Mouse (Mus musculus): Measurements from ENCODE around the gene Cul4a.

Gene Cul4a

DNA sequence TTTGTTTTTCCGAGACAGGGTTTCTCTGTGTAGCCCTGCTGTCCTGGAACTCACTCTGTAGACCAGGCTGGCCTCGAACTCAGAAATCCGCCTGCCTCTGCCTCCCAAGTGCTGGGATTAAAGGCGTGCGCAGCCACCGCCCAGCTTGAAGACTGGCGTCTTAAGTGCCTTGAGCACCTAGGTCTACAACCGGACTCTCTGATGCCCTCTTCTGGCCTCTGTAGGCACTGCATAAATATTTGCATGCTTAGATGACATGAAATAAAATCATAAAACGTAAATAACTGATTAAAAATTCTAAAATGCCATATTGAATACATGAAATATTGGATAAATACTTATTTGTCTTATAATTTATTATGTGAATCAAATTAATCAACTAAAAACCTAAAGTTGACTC, 26.8 kb downstream of the Cul4a start:
- DNase-seq (ENCODE audit: low read depth, low spot score): peak; percentile 79

- DNase-seq (ENCODE audit: low read depth, low spot score): no peak
Observed at GRCm38 (mm10) chr8:13139641-13140182, 34.3 kb downstream of the Cul4a start.

DNA sequence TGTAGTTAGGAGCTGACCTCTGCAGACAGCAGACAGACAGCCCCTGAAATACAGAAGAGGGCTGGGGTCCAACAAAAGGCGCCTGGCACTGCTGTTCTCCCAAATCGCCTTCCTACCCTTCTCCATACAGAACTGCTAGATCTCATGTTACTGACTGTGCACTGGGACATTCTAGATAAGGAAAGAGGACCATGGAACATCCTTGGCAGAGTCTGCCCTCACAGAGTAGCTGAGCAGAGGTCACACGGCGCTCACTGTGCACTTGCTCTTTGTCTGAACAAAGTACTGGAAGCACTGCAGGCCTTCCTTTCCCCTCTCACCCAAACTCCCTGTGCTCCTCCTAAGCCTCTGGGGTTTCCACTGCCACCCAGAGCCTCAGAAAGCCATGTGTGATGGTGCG, 36.3 kb downstream of the Cul4a start:
- DNase-seq (ENCODE audit: low read depth, low spot score): no peak

DNA sequence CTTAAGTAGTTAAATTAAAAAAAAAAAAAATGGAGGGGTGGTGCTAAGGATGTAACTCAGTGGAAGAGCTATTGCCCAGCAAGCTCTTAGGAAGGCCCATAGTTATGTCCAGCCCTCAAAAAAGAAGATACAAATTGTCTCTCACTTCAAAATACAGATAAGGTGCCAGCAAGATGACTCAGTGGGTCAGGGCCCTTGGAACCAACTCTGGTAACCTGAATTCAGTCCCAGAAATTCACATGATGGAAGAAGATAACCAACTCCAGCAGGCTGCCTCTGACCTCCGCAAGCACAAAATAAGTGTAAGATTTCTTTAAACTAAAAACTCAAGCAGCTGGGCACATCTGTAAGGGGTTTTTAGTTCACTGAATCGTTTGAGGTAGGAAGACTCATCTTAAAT, 43.1 kb downstream of the Cul4a start:
- DNase-seq (ENCODE audit: low read depth, low spot score): no peak

DNA sequence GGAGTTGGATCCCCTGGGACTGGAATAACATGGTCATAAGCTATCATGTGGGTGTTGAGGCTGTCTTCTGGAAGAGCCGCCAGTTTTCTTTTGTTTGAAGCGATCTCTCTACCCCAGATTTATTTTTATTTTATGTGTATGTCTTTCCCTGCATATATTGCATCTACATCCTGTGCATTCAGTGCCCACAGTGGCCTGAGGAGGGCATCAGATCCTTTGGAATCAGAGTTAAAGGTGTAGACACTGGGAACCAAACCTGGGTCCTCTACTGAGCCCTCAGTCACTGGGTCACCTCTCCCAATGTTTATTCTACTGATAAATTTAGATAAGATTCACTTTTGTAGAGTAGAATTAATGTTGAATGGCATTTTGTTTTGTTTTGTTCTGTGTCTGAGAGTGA, 43.9 kb downstream of the Cul4a start:
- no peak for DNase-seq (ENCODE audit: low read depth, low spot score)

DNA sequence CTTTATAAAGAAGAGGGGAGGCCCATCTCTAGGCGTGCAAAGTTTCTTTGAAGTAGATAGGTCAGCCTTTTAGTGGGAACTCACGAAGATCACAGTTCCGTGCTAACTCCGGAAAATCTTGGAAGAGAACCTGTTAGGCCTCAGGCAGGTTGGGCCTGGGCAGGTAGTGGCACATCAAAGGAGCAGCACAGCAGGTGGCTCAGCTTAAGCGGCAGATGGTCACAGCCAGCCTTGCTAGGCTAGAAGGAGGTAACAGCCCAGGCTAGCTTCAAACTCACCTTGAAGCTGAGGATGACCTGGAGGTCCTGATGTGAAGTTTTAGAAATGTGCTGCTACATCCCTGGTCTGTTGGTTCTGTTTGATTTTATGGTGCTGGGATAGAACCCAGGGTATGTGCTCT, 44.4 kb downstream of the Cul4a start:
- DNase-seq (ENCODE audit: low read depth, low spot score): no peak

- no peak for DNase-seq (ENCODE audit: low read depth, low spot score)
Observed at GRCm38 (mm10) chr8:13150929-13151328, 45.5 kb downstream of the Cul4a start.

GRCm38 (mm10) chr8:13154099-13154498, 48.7 kb downstream of the Cul4a start:
- DNase-seq (ENCODE audit: low read depth, low spot score): no peak

DNA sequence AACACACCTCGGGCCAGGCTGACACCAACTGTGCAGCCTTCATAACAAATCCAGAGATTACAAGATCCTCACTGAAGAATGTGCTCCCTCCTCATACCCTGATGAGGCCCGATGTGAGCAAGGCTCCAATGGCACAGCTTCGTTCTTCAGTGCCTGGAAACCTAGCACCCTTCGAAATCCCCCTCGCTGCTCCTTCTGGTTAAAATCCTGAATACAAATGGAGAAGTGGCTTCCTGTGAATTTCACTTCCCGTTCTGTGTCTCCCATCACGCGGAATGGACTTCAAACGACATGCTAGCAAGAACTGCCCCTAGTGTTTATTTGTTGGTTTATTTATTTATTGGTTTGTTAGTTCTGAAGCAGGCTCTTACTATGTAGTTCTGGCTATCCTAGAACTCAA, 49.9 kb downstream of the Cul4a start:
- no peak for DNase-seq (ENCODE audit: low read depth, low spot score)

DNA sequence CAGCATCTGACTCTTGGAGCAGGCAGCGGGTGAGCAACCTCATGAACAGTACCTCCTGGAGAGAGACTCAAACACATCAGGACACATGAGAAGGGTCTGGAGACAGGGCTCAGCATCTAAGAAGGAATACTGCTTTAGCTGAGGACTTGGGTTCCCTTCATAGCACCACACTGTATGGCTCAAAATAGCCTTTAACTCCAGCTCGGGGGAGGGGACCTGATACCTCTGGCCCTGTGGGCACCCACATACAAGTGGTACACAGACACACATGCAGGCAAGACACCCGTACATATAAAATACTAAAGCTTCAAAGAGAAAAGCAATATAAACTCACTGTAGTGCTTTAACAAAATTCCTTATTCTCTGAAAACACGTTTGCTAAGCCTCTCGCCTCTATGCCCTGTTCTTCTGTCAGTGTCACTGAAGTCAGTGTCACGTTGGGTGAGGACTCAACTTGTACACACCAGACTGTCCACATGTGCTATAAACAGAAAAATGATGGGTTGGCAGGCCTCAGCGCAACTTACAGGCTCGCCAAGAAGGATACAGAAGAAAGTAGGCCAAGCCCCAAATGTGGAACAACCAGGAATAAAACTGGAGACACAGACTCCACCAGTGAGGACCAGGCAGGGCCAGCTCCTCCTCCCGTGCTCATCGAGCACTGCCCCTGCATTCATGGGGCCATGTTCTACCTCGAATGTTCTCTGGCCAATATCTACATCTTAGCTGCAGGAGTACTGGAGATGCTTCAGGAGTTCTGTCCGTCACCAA, 51.1 kb downstream of the Cul4a start:
- DNase-seq (ENCODE audit: low read depth, low spot score): peak; percentile 73

- DNase-seq (ENCODE audit: low read depth, low spot score): peak; percentile 99
Observed at GRCm38 (mm10) chr8:13158718-13159376, 53.4 kb downstream of the Cul4a start, which contains the start of gene Lamp1. Lamp1 (plus strand) TSS chr8:13159161.

DNA sequence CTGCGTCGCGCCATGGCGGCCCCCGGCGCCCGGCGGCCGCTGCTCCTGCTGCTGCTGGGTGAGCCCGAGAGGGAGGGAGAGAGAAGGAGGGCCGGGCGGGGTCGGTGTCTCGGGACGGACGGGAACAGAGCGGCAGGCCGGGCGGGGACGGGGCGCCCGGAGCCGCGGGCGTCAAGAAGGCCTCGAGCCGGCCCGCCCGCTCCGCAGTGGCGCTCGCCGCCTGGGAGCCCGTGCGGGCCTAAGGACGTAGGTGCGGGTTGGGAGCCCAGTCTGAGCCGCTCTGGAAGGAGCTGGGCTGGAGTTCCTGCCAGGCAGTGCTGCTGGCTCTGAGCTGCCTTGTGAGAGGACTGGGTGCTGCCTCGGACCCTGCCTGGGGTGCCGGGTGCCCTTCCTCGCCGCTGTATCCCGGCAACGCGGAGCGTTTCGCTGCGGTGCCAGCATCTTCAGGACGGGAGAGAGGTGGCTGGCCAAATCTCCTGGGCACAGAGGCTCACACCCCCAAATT, 54.0 kb downstream of the Cul4a start:
- DNase-seq (ENCODE audit: low read depth, low spot score): peak; percentile 21

- no peak for DNase-seq (ENCODE audit: low read depth, low spot score)
Observed at GRCm38 (mm10) chr8:13160691-13161090, 55.3 kb downstream of the Cul4a start.

GRCm38 (mm10) chr8:13162098-13162497, 56.7 kb downstream of the Cul4a start:
- DNase-seq (ENCODE audit: low read depth, low spot score): no peak

GRCm38 (mm10) chr8:13163563-13163962, 58.1 kb downstream of the Cul4a start:
- DNase-seq (ENCODE audit: low read depth, low spot score): no peak

DNA sequence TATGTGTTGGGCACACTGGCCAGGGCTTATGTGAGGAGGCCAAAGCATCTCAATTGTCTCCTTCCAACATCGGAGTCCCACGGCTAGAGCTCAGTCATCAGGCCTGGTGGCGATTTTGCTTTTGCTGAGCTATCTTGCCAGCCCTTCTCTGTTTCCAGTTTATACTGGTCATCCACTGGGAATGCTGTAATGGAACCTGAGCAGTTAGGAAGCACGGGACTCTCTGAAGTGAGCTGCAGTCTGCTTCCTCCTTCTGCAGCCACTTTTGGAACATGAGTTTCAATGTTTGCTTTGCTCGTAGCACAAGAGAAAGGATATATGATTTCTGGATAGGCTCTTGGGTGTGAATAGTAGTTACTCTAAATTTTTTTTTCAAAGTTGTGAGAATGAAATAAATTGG, 58.9 kb downstream of the Cul4a start:
- no peak for DNase-seq (ENCODE audit: low read depth, low spot score)

GRCm38 (mm10) chr8:13170510-13170909, 65.1 kb downstream of the Cul4a start:
- DNase-seq (ENCODE audit: low read depth, low spot score): no peak

GRCm38 (mm10) chr8:13174305-13174704, 68.9 kb downstream of the Cul4a start:
- no peak for DNase-seq (ENCODE audit: low read depth, low spot score)

GRCm38 (mm10) chr8:13174811-13175210, 69.4 kb downstream of the Cul4a start:
- no peak for DNase-seq (ENCODE audit: low read depth, low spot score)

- DNase-seq (ENCODE audit: low read depth, low spot score): no peak
Observed at GRCm38 (mm10) chr8:13175650-13176049, 70.2 kb downstream of the Cul4a start.

DNA sequence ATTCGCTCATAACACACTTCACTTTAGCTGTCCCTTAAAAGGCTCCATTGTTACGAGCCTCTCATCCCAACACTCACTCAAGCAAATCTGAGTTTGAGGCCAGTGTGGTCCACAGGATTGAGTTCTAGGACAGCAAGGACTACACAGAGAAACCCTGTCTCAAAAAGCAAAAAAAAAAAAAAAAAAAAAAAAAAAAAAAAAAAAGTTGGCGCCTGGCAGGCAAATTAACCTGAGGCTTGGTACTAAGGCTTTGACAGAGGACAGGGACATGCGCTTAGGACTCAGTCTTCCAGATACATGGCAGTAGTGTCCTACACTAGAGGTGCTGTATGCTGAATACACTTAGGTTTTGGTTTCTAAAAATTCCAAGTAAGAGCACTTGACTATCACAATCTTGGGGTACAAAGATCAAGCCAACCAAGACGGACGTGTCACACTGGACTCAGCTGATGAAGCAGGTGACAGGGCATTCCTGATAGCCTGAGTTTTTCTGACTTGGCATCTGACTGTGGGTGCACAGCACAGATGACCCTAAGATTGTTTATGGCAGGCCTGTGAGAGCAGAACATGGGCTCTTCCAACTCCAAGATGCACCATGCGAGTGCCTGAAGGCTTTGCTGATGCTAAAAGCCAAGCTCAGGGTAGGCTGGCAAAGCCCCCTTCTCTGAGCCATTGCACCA, 71.9 kb downstream of the Cul4a start:
- no peak for DNase-seq (ENCODE audit: low read depth, low spot score)

DNA sequence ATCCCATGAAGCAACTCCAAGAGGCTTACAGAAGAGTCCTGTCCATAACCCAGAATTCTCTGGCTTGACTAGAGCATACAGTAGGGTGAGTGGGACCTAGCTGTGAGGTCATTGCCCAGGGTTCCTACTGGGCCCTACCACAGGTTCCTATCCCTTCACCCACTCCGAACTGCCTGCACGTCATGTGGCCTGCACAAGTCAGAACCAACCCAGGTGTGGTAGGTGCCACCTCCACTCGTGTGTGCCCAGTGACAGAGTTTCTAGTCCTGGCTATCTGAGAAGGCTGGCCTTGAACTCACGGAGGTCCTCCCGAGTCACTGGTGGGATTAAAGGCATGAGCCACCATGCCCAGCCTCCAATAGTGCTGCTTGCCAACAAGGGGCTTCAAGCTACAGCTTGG, 72.7 kb downstream of the Cul4a start:
- no peak for DNase-seq (ENCODE audit: low read depth, low spot score)
